20 mouse cellular contexts compared by ENCODE assay signal in the genomic region with DNA sequence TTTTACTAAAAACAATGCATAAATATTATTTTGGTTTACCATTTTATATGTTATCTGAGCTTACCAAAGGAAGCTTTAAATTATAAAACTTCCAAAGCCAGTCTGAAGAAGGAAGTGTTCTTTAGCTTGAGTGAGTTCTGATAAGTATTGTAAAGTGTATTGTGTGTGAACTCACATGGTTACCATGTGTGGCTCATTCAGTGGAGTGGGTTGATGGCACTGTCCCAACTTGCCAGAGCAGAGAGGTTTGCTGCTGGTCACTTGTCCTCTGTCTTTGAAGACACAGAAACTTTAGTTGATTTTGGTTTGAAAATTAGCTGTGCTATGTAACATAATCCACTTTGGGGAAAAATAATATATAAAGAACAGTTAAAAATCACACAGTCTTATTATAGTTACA. TPM values are rescaled to one million over a fixed set of nuclear protein-coding genes. Genes with fewer than 3 reads are reported as not detected.
A peak's percentile ranks its signal among the peaks of the same experiment; 100 is the strongest.
DNase-seq lines count a peak whose midpoint lies in the region; ATAC-seq and TF ChIP-seq lines count a peak whose summit lies in the region.
"Had no signal": no experiment of that assay in that cellular context is flagged by ENCODE, and none has a peak within 500 bp of the region (broad histone marks: within the 10 kb centered on the region; RNA-seq: fewer than 3 reads in every experiment).

No protein-coding gene starts in this region.

- no peak overlapping the region for H3K4me3 ChIP-seq in heart, embryonic 15.5 days
- no peak overlapping the region for H3K4me3 ChIP-seq in lung, postnatal 0 days (ENCODE audit: low read depth, low read length)
- H3K4me3 ChIP-seq in lung, adult 2 months (replicated peaks; ENCODE audit: extremely low read depth, low read depth, low read length): no peak overlapping the region
- H3K4me3 ChIP-seq in forebrain, embryonic 14.5 days (ENCODE audit: low read depth, low read length): no peak overlapping the region
- H3K4me3 ChIP-seq: forebrain, embryonic 13.5 days; hindbrain, embryonic 13.5 days; layer of hippocampus, adult 2 months; limb, embryonic 13.5 days; liver, embryonic 12.5 days; midbrain, embryonic 12.5 days had no signal

- peak overlapping the region; percentile 76 for H3K27ac ChIP-seq in heart, embryonic 15.5 days
- H3K27ac ChIP-seq in lung, postnatal 0 days (ENCODE audit: low read length): no peak overlapping the region
- H3K27ac ChIP-seq in forebrain, embryonic 14.5 days (ENCODE audit: low read depth, low read length): no peak overlapping the region
- H3K27ac ChIP-seq: forebrain, embryonic 13.5 days; hindbrain, embryonic 13.5 days; kidney, postnatal 0 days; layer of hippocampus, adult 2 months; limb, embryonic 13.5 days; liver, embryonic 12.5 days; midbrain, embryonic 12.5 days had no signal

- ATAC-seq in heart, embryonic 15.5 days (replicated peaks; ENCODE audit: insufficient number of reproducible peaks, insufficient read depth, low FRiP score, low read depth): 0 out of 2 replicates have a peak, but pooled peaks have one; percentile 58
- ATAC-seq in lung, postnatal 0 days: peak; percentile 50; the same call in 1 of the 2 replicates
- ATAC-seq in forebrain, embryonic 14.5 days: no peak
- ATAC-seq: forebrain, embryonic 13.5 days; liver, embryonic 12.5 days had no signal

- H3K4me2 ChIP-seq in heart, embryonic 15.5 days: no peak overlapping the region; the same call in 1 of the 2 replicates
- no peak overlapping the region for H3K4me2 ChIP-seq in lung, postnatal 0 days (replicated peaks; ENCODE audit: low read depth, low read length)
- H3K4me2 ChIP-seq in forebrain, embryonic 14.5 days (ENCODE audit: low read length): no peak overlapping the region
- H3K4me2 ChIP-seq: forebrain, embryonic 13.5 days; hindbrain, embryonic 13.5 days; limb, embryonic 13.5 days; liver, embryonic 12.5 days; lung, embryonic 14.5 days; midbrain, embryonic 12.5 days had no signal

- no peak for TF ChIP-seq POLR2A in lung, adult 2 months (IDR thresholded peaks at IDR 0.05; ENCODE audit: borderline replicate concordance, extremely low read depth, low read depth, low read length)

- H3K9ac ChIP-seq in heart, embryonic 15.5 days: no peak overlapping the region
- no peak overlapping the region for H3K9ac ChIP-seq in lung, postnatal 0 days (replicated peaks; ENCODE audit: low read depth)
- H3K9ac ChIP-seq in forebrain, embryonic 14.5 days (ENCODE audit: low read length): no peak overlapping the region
- H3K9ac ChIP-seq: forebrain, embryonic 13.5 days; hindbrain, embryonic 13.5 days; limb, embryonic 13.5 days; liver, embryonic 12.5 days; lung, embryonic 14.5 days; midbrain, embryonic 12.5 days had no signal

- H3K36me3 ChIP-seq in heart, embryonic 15.5 days: no peaks in the 10 kb centered on the region
- no peaks in the 10 kb centered on the region for H3K36me3 ChIP-seq in lung, postnatal 0 days (ENCODE audit: insufficient read depth, low read length)
- no peaks in the 10 kb centered on the region for H3K36me3 ChIP-seq in forebrain, embryonic 14.5 days (ENCODE audit: control insufficient read depth, insufficient read depth, low read length)
- H3K36me3 ChIP-seq: hindbrain, embryonic 13.5 days; limb, embryonic 13.5 days; liver, embryonic 12.5 days; midbrain, embryonic 12.5 days had no signal

- no peaks in the 10 kb centered on the region for H3K9me3 ChIP-seq in heart, embryonic 15.5 days (replicated peaks)
- no peaks in the 10 kb centered on the region for H3K9me3 ChIP-seq in lung, postnatal 0 days (ENCODE audit: low read length)
- H3K9me3 ChIP-seq in forebrain, embryonic 14.5 days (replicated peaks; ENCODE audit: control insufficient read depth, low read length): no peaks in the 10 kb centered on the region
- H3K9me3 ChIP-seq: forebrain, embryonic 13.5 days; hindbrain, embryonic 13.5 days; limb, embryonic 13.5 days; liver, embryonic 12.5 days; midbrain, embryonic 12.5 days had no signal

- peak; percentile 30; the same call in 1 of the 2 replicates for TF ChIP-seq EP300 in lung, postnatal 0 days (IDR thresholded peaks at IDR 0.05)

- TF ChIP-seq CTCF in lung, postnatal 0 days (IDR thresholded peaks at IDR 0.05): no peak
- no peak for TF ChIP-seq CTCF in lung, adult 2 months (IDR thresholded peaks at IDR 0.05; ENCODE audit: insufficient read depth, low read length)

- no peaks in the 10 kb centered on the region for H3K27me3 ChIP-seq in heart, embryonic 15.5 days
- H3K27me3 ChIP-seq in lung, postnatal 0 days (replicated peaks; ENCODE audit: insufficient read depth, low read length): no peaks in the 10 kb centered on the region
- H3K27me3 ChIP-seq in forebrain, embryonic 14.5 days (replicated peaks; ENCODE audit: control insufficient read depth, insufficient read depth, low read length): no peaks in the 10 kb centered on the region
- H3K27me3 ChIP-seq: forebrain, embryonic 13.5 days; hindbrain, embryonic 13.5 days; limb, embryonic 13.5 days; liver, embryonic 12.5 days; midbrain, embryonic 12.5 days had no signal

- peaks cover 32% of the 10 kb centered on the region for H3K4me1 ChIP-seq in heart, embryonic 15.5 days (replicated peaks)
- H3K4me1 ChIP-seq in lung, postnatal 0 days (ENCODE audit: insufficient read depth, low read depth, low read length): no peaks in the 10 kb centered on the region; the same call in 1 of the 2 replicates
- H3K4me1 ChIP-seq in lung, adult 2 months (ENCODE audit: control insufficient read depth, insufficient read depth, low read length): peaks cover 4% of the 10 kb centered on the region; the same call in 1 of the 2 replicates
- no peaks in the 10 kb centered on the region for H3K4me1 ChIP-seq in forebrain, embryonic 14.5 days (ENCODE audit: control insufficient read depth, insufficient read depth, low read length)
- H3K4me1 ChIP-seq: forebrain, embryonic 13.5 days; hindbrain, embryonic 13.5 days; liver, embryonic 12.5 days; midbrain, embryonic 12.5 days had no signal

- peak; percentile 3 to 5 for DNase-seq in cerebellum, postnatal 10 days
- DNase-seq in cerebellum, postnatal 4 days (ENCODE audit: low spot score in 2 of 2): no peak
- no peak for DNase-seq in heart, adult 11 months
- DNase-seq in lung, postnatal 0 days (ENCODE audit: low spot score): peak; percentile 66
- no peak for DNase-seq in lung, adult 2 months
- no peak for DNase-seq in forebrain, embryonic 14.5 days (ENCODE audit: low spot score)
- DNase-seq: adrenal gland, postnatal 14 days; cerebellum, adult 2 months; cerebellum, postnatal 36 days; kidney, adult 11 months; lung, embryonic 14.5 days; thymus, adult 18-20 months had no signal

RNA-seq across cellular contexts. Expression of a gene that starts 19.1 kb away (rescaled TPM):
- polyA plus RNA-seq in heart, embryonic 15.5 days (2015; fragmentation: Nextera tagmentation; extraction: Ambion mirVana): 35.9 and 36.3 TPM in 2 replicates
- 9.1 and 10.2 TPM in 2 replicates for polyA plus RNA-seq in lung, postnatal 0 days (2015; fragmentation: Nextera tagmentation; extraction: Ambion mirVana)
- polyA plus RNA-seq in lung, adult 2 months (2012; rRNA removed): 9.4 and 22.8 TPM in 2 replicates
- 12.2 and 15.7 TPM in 2 replicates for polyA plus RNA-seq in forebrain, embryonic 14.5 days (2014; fragmentation: Nextera tagmentation; extraction: Ambion mirVana)

Comparison
In these comparisons a context has a peak if more than half of its experiments do, and no peak if none do; other contexts are left out.
1. DNase-seq: peak in cerebellum, postnatal 10 days (2 of 2) and lung, postnatal 0 days (single experiment); none in cerebellum, postnatal 4 days (0 of 2), heart, adult 11 months (single experiment), lung, adult 2 months (single experiment) and forebrain, embryonic 14.5 days (single experiment).